Comparison of ENCODE assay signal across 13 mouse cellular contexts in the genomic region with DNA sequence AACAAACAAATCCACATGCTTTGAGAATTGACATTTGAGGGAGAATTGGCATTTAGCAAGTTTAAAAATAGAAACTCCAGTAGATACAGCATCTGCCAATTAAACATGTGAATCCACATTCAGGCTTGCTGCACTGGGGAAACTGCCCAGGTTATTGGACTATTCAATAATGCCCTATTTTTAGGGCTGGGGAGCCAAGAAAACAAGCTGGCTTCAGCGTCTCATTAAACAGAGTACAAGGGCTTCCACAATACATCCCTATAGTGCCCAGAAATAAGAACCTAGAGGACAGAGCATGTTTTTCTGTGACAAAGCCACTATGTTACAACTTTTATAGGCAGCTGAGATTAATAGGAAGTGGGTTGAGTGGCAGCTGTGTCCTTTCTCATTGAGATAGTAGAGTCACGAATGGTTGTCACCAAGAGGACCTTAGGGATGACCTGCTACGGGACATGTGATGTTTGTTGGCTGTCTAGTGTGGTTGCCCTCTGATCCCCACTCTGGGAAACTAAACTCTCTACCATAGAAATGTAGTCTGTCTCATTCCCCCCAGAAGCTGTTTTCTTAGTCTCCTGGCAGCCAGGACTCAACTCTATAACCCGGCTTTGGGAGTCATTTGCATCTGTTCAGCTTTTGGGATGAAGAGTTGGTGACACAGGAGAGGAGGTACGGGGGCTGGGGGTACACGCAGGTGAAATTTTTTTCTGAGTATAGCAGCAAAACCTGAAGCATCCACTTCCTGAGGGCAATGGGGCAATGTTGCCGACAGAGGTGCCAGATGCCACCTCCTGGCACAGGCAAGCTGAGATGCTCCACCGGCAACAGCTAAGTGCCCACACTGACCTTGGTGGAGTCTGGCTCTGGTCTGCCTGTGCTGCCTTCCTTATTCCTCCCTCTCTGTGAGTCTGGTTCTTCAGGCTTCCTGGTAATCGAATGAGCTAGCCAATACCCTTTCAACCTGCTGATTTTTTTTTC. TPM values are rescaled to one million over a fixed set of nuclear protein-coding genes. Genes with fewer than 3 reads are reported as not detected.
A peak's percentile ranks its signal among the peaks of the same experiment; 100 is the strongest.
DNase-seq lines count a peak whose midpoint lies in the region; ATAC-seq lines count a peak whose summit lies in the region.
"Had no signal": no experiment of that assay in that cellular context is flagged by ENCODE, and none has a peak within 500 bp of the region (broad histone marks: within the 10 kb centered on the region; RNA-seq: fewer than 3 reads in every experiment).

No protein-coding gene starts in this region.

- peak; percentile 40; the same call in 1 of the 2 replicates for ATAC-seq in hindbrain, embryonic 16.5 days
- no peak for ATAC-seq in hindbrain, embryonic 12.5 days (ENCODE audit: low FRiP score)
- no peak for ATAC-seq in megakaryocyte, adult 5-6 weeks (ENCODE audit: poor library complexity, severe bottlenecking)

- no peaks in the 10 kb centered on the region for H3K9me3 ChIP-seq in hindbrain, embryonic 16.5 days (ENCODE audit: control insufficient read depth, low read length)
- no peaks in the 10 kb centered on the region for H3K9me3 ChIP-seq in hindbrain, embryonic 12.5 days (replicated peaks)
- H3K9me3 ChIP-seq in megakaryocyte, embryonic 14.5 days, result no peaks in the 10 kb centered on the region
- H3K9me3 ChIP-seq: embryonic facial prominence, embryonic 13.5 days; hindbrain, embryonic 10.5 days had no signal

- no peaks in the 10 kb centered on the region for H3K27me3 ChIP-seq in hindbrain, embryonic 16.5 days (replicated peaks; ENCODE audit: control insufficient read depth, insufficient read depth, low read length)
- H3K27me3 ChIP-seq in hindbrain, embryonic 12.5 days, result no peaks in the 10 kb centered on the region
- no peaks in the 10 kb centered on the region for H3K27me3 ChIP-seq in megakaryocyte, embryonic 14.5 days (replicated peaks)
- H3K27me3 ChIP-seq: embryonic facial prominence, embryonic 13.5 days had no signal

- no peak overlapping the region for H3K4me3 ChIP-seq in hindbrain, embryonic 16.5 days (ENCODE audit: low read length)
- no peak overlapping the region for H3K4me3 ChIP-seq in hindbrain, embryonic 12.5 days
- peak overlapping the region; percentile 18 for H3K4me3 ChIP-seq in megakaryocyte, embryonic 14.5 days (replicated peaks)
- H3K4me3 ChIP-seq: embryonic facial prominence, embryonic 13.5 days; hindbrain, embryonic 10.5 days had no signal

- H3K27ac ChIP-seq in hindbrain, embryonic 16.5 days (ENCODE audit: low read depth, low read length), result no peak overlapping the region; the same call in 1 of the 2 replicates
- no peak overlapping the region for H3K27ac ChIP-seq in hindbrain, embryonic 12.5 days
- H3K27ac ChIP-seq: embryonic facial prominence, embryonic 13.5 days; hindbrain, embryonic 10.5 days had no signal

- H3K4me2 ChIP-seq in hindbrain, embryonic 16.5 days (ENCODE audit: low read length), result no peak overlapping the region
- H3K4me2 ChIP-seq in hindbrain, embryonic 12.5 days (replicated peaks), result no peak overlapping the region
- H3K4me2 ChIP-seq: embryonic facial prominence, embryonic 13.5 days had no signal

- H3K4me1 ChIP-seq in hindbrain, embryonic 16.5 days (ENCODE audit: control insufficient read depth, insufficient read depth, low read depth, low read length), result peaks cover 5% of the 10 kb centered on the region
- H3K4me1 ChIP-seq in hindbrain, embryonic 12.5 days, result no peaks in the 10 kb centered on the region
- H3K4me1 ChIP-seq in megakaryocyte, embryonic 14.5 days, result peaks cover 50% of the 10 kb centered on the region
- H3K4me1 ChIP-seq: embryonic facial prominence, embryonic 13.5 days; hindbrain, embryonic 10.5 days had no signal

- H3K36me3 ChIP-seq in hindbrain, embryonic 16.5 days (ENCODE audit: control insufficient read depth, insufficient read depth, low read length), result no peaks in the 10 kb centered on the region
- H3K36me3 ChIP-seq in hindbrain, embryonic 12.5 days, result no peaks in the 10 kb centered on the region
- H3K36me3 ChIP-seq in megakaryocyte, embryonic 14.5 days (replicated peaks; ENCODE audit: low read length), result peaks cover 77% of the 10 kb centered on the region
- H3K36me3 ChIP-seq: embryonic facial prominence, embryonic 13.5 days; hindbrain, embryonic 10.5 days had no signal

- no peak overlapping the region for H3K9ac ChIP-seq in hindbrain, embryonic 16.5 days (ENCODE audit: low read depth, low read length)
- H3K9ac ChIP-seq in hindbrain, embryonic 12.5 days, result no peak overlapping the region
- H3K9ac ChIP-seq: embryonic facial prominence, embryonic 13.5 days had no signal

- DNase-seq in cerebellum, postnatal 10 days, result peak; percentile 22 to 31
- DNase-seq in cerebellum, postnatal 4 days (ENCODE audit: low spot score in 2 of 2), result no peak
- peak; percentile 67 for DNase-seq in skeletal muscle tissue, adult 2 months (ENCODE audit: low read depth, low spot score)
- no peak for DNase-seq in adrenal gland, postnatal 14 days
- DNase-seq: adrenal gland, adult 8-10 months; cerebellum, postnatal 25 days; left cerebral cortex, postnatal 4 days had no signal

- 76% methylated on average over 9 of the region's 9 CpGs for WGBS in hindbrain, embryonic 16.5 days
- 82% methylated on average over 9 of the region's 9 CpGs for WGBS in hindbrain, embryonic 12.5 days

RNA-seq across cellular contexts. Expression of a gene that starts 53.0 kb away (rescaled TPM):
- polyA plus RNA-seq in hindbrain, embryonic 16.5 days (2015; fragmentation: Nextera tagmentation; extraction: Ambion mirVana), result 5.8 and 7.3 TPM in 2 replicates
- 10.8 and 12.7 TPM in 2 replicates for polyA plus RNA-seq in hindbrain, embryonic 12.5 days (2016; fragmentation: Nextera tagmentation; extraction: Ambion mirVana)
- polyA plus RNA-seq in megakaryocyte, embryonic 14.5 days (2012; ENCODE audit: insufficient read depth, low replicate concordance), result 11.0 and 19.5 TPM in 2 replicates
- 15.5 and 16.3 TPM in 2 replicates for total RNA-seq in megakaryocyte, adult 5-6 weeks (2015)
- total RNA-seq in megakaryocyte, adult 5-6 weeks (2017), result 17.1 and 19.1 TPM in 2 replicates
- total RNA-seq in adrenal gland, postnatal 14 days (2021), result 39.3 and 43.9 TPM in 2 replicates

Comparison
In these comparisons a context has a peak if more than half of its experiments do, and no peak if none do; other contexts are left out.
1. DNase-seq: peak in cerebellum, postnatal 10 days (2 of 2) and skeletal muscle tissue, adult 2 months (single experiment); none in cerebellum, postnatal 4 days (0 of 2) and adrenal gland, postnatal 14 days (single experiment).